Mouse (Mus musculus) forebrain, embryonic 16.5 days (tissue): Measurements from ENCODE around the gene Rab3ip. TPM values are rescaled to one million over a fixed set of nuclear protein-coding genes. Genes with fewer than 3 reads are reported as not detected.

Source experiments
- ATAC-seq: fragments of 200-750 bp; cut with Nextera tagmentation; 2 replicates; pipeline ENCODE4 v1.8.0; 2017; ENCODE audit warnings: mild to moderate bottlenecking, moderate library complexity
- H3K27ac ChIP-seq: fragments of 300-500 bp; sonication (generic); 2 replicates; pipeline ENCODE4 v1.5.1; 2014; ENCODE audit warnings: low read length, control low read depth
- H3K27me3 ChIP-seq: fragments of 300-500 bp; sonication (generic); replicated peaks from 2 replicates; pipeline ENCODE4 v1.6.1; 2014; ENCODE audit warnings: low read length; ENCODE audit not compliant: control insufficient read depth, insufficient read depth
- H3K36me3 ChIP-seq: fragments of 300-500 bp; sonication (generic); 2 replicates; pipeline ENCODE4 v1.6.1; 2014; ENCODE audit not compliant: control insufficient read depth, insufficient read depth
- H3K4me1 ChIP-seq: fragments of 300-500 bp; sonication (generic); replicated peaks from 2 replicates; pipeline ENCODE4 v1.6.1; 2014; ENCODE audit warnings: low read length; ENCODE audit not compliant: control insufficient read depth, insufficient read depth
- H3K4me2 ChIP-seq: fragments of 300-500 bp; sonication (generic); 2 replicates; pipeline ENCODE4 v1.6.1; 2014; ENCODE audit warnings: mild to moderate bottlenecking, low read length, control low read depth
- H3K4me3 ChIP-seq: fragments of 300-500 bp; sonication (generic); replicated peaks from 2 replicates; pipeline ENCODE4 v1.5.1; 2014; ENCODE audit warnings: mild to moderate bottlenecking, low read length, control low read depth
- H3K9ac ChIP-seq: fragments of 300-500 bp; sonication (generic); replicated peaks from 2 replicates; pipeline ENCODE4 v1.6.1; 2014; ENCODE audit warnings: low read depth, low read length, control low read depth
- H3K9me3 ChIP-seq: fragments of 300-500 bp; sonication (generic); 2 replicates; pipeline ENCODE4 v1.6.1; 2016; ENCODE audit warnings: low read length; ENCODE audit not compliant: control insufficient read depth
- WGBS: fragments of 180-500 bp; shearing (Covaris S2); extraction: QIAGEN DNeasy Blood & Tissue Kit; methylation state at CpG from one replicate; pipeline ENCODE4 v1.1.7; 2014; 5-methylcytosine and 5-hydroxymethylcytosine counted together
- polyA plus RNA-seq: library from polyadenylated mRNA; unstranded; fragments of >200 nt; fragmentation: Nextera tagmentation; extraction: Ambion mirVana; gene quantifications from 2 replicates; pipeline ENCODE4 v1.2.1, GENCODE M21; 2015

Gene Rab3ip
- polyA plus RNA-seq, 1 experiment from 2014 or later: 48.2 TPM

- Histone ChIP-seq H3K9ac (no peak overlapping the region), H3K9me3 (no peaks in the 10 kb centered on the region), H3K36me3 (no peaks in the 10 kb centered on the region), H3K4me1 (no peaks in the 10 kb centered on the region), H3K27ac (no peak overlapping the region), H3K4me2 (no peak overlapping the region), H3K27me3 (no peaks in the 10 kb centered on the region), H3K4me3 (no peak overlapping the region)
- ATAC-seq: no peak
- WGBS: 85% methylated on average over 12 of the region's 12 CpGs
Observed at GRCm38 (mm10) chr10:116895108-116895833, 55.3 kb downstream of the Rab3ip start.

GRCm38 (mm10) chr10:116894540-116894939, 56.0 kb downstream of the Rab3ip start:
- Histone ChIP-seq H3K9ac (no peak overlapping the region), H3K4me3 (no peak overlapping the region), H3K36me3 (no peaks in the 10 kb centered on the region), H3K27me3 (no peaks in the 10 kb centered on the region), H3K4me1 (no peaks in the 10 kb centered on the region), H3K27ac (no peak overlapping the region), H3K4me2 (no peak overlapping the region), H3K9me3 (no peaks in the 10 kb centered on the region)
- 71% methylated on average over 6 of the region's 6 CpGs for WGBS
- ATAC-seq: no peak

- ATAC-seq: no peak
- 21% methylated on average over 3 of the region's 3 CpGs for WGBS
- H3K9me3 ChIP-seq: no peaks in the 10 kb centered on the region
Observed at GRCm38 (mm10) chr10:116893753-116894152, 56.8 kb downstream of the Rab3ip start.

DNA sequence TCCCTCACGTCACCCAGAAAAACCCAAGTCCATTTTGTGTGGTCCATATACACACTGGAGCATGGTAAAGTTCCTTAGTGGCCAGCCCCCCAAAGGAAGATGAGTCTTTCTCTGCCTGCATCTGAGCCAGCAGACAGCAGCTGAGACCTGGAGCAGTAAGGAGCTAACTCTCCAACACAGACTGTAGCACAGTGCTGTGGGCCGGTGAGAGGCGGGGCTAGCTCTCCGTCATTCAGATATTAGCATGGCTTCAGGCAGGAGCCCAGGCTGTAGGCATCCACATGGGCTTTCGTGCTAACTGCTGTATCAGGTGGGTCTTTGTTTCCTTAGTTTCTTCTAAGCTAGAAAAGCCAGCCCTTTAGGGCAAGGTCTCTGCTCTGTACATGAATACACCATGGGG, 60.0 kb downstream of the Rab3ip start:
- H3K4me3 ChIP-seq: no peak overlapping the region
- H3K4me2 ChIP-seq: no peak overlapping the region
- no peaks in the 10 kb centered on the region for H3K36me3 ChIP-seq
- ATAC-seq: peak; percentile 85
- 43% methylated on average over 5 of the region's 5 CpGs for WGBS
- no peaks in the 10 kb centered on the region for H3K4me1 ChIP-seq
- H3K27me3 ChIP-seq: no peaks in the 10 kb centered on the region
- H3K9me3 ChIP-seq: no peaks in the 10 kb centered on the region
- no peak overlapping the region for H3K9ac ChIP-seq
- H3K27ac ChIP-seq: no peak overlapping the region

More at GRCm38 (mm10) chr10:116893753-116894152, 56.8 kb downstream of the Rab3ip start:
- no peaks in the 10 kb centered on the region for H3K4me1 ChIP-seq
- H3K9ac ChIP-seq: no peak overlapping the region
- no peaks in the 10 kb centered on the region for H3K27me3 ChIP-seq
- H3K4me2 ChIP-seq: no peak overlapping the region
- no peak overlapping the region for H3K4me3 ChIP-seq
- H3K27ac ChIP-seq: no peak overlapping the region
- no peaks in the 10 kb centered on the region for H3K36me3 ChIP-seq

- no peak overlapping the region for H3K4me3 ChIP-seq
- no peaks in the 10 kb centered on the region for H3K4me1 ChIP-seq
- no peak for ATAC-seq
- no peak overlapping the region for H3K9ac ChIP-seq
- no peak overlapping the region for H3K4me2 ChIP-seq
- H3K9me3 ChIP-seq: no peaks in the 10 kb centered on the region
- no peaks in the 10 kb centered on the region for H3K36me3 ChIP-seq
- 88% methylated on average over 3 of the region's 3 CpGs for WGBS
- H3K27me3 ChIP-seq: no peaks in the 10 kb centered on the region
- H3K27ac ChIP-seq: no peak overlapping the region
Observed at GRCm38 (mm10) chr10:116884552-116884951, 66.0 kb downstream of the Rab3ip start.

GRCm38 (mm10) chr10:116883531-116883930, 67.0 kb downstream of the Rab3ip start:
- Histone ChIP-seq H3K27me3 (no peaks in the 10 kb centered on the region), H3K9ac (no peak overlapping the region), H3K4me2 (no peak overlapping the region), H3K4me3 (no peak overlapping the region), H3K9me3 (no peaks in the 10 kb centered on the region), H3K27ac (no peak overlapping the region), H3K4me1 (no peaks in the 10 kb centered on the region), H3K36me3 (no peaks in the 10 kb centered on the region)
- no peak for ATAC-seq
- 81% methylated on average over 5 of the region's 5 CpGs for WGBS

DNA sequence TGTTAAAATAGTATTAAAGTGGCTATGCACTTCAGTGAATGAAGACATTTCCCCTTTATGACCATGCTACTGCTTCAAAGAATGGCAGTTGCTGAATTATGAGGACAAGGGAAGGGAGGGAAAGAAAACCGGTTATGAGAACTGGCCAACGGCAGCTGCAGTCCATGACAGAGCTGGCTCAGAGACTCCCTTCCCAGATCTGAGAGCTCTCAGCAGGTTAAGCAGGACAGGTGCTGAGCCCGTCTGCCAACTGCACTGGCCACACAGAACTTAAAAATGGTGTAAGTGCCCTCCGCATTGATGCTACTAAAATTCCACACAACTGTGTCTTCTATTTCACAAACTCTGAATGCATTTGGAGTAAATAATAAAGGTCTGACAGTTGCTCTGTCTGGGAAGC, 73.1 kb downstream of the Rab3ip start:
- no peak for ATAC-seq
- Histone ChIP-seq H3K27me3 (no peaks in the 10 kb centered on the region), H3K27ac (no peak overlapping the region), H3K4me1 (no peaks in the 10 kb centered on the region), H3K4me3 (no peak overlapping the region), H3K9me3 (no peaks in the 10 kb centered on the region), H3K9ac (no peak overlapping the region), H3K4me2 (no peak overlapping the region), H3K36me3 (no peaks in the 10 kb centered on the region)
- 85% methylated on average over 4 of the region's 4 CpGs for WGBS

DNA sequence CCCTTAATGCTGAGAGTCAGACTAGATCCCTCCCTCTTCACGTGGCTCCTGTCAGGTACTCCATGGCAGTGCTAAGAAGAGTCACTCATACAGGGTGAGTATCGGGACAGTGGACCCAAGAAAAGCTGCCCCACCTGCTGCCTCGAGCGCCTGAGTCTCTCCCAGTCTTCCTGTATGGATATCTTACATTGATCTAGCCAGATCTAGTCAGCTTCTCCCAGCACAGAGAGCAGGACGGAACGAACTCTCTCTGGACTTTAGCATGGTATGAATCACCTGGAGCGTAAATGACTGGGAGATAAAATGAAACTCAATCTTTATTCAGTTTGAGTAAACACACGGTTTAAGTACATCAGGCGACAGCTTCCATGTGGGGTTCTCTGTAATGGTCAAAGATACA, 76.1 kb downstream of the Rab3ip start:
- H3K27me3 ChIP-seq: no peaks in the 10 kb centered on the region
- H3K9me3 ChIP-seq: no peaks in the 10 kb centered on the region
- WGBS: 86% methylated on average over 9 of the region's 9 CpGs
- no peaks in the 10 kb centered on the region for H3K4me1 ChIP-seq
- H3K9ac ChIP-seq: no peak overlapping the region
- H3K4me2 ChIP-seq: no peak overlapping the region
- no peak overlapping the region for H3K4me3 ChIP-seq
- no peak overlapping the region for H3K27ac ChIP-seq
- no peak for ATAC-seq
- H3K36me3 ChIP-seq: no peaks in the 10 kb centered on the region

- WGBS: 83% methylated on average over 14 of the region's 14 CpGs
- Histone ChIP-seq H3K4me2 (no peak overlapping the region), H3K9ac (no peak overlapping the region), H3K27ac (no peak overlapping the region), H3K36me3 (no peaks in the 10 kb centered on the region), H3K4me1 (no peaks in the 10 kb centered on the region), H3K27me3 (no peaks in the 10 kb centered on the region), H3K9me3 (no peaks in the 10 kb centered on the region), H3K4me3 (no peak overlapping the region)
- no peak for ATAC-seq
Observed at GRCm38 (mm10) chr10:116872016-116872410, 78.6 kb downstream of the Rab3ip start.
